Mouse (Mus musculus): Measurements from ENCODE around the gene Cacna1s.
A peak's percentile ranks its signal among the peaks of the same experiment; 100 is the strongest.

The Cacna1s gene

DNA sequence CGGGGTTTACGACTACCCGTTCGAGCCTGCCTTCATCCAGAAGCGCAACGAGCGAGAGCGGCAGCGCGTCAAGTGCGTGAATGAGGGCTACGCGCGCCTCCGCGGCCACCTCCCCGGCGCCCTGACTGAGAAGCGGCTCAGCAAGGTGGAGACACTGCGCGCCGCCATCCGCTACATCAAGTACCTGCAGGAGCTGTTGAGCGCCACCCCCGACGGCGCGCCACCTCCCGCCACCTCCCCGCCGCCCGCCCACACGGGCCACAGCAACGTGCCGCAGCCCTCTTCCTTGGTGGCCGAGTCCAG, 1.6 kb upstream of the Cacna1s start:
- no peak for DNase-seq (ENCODE audit: low spot score in 2 of 2)

DNA sequence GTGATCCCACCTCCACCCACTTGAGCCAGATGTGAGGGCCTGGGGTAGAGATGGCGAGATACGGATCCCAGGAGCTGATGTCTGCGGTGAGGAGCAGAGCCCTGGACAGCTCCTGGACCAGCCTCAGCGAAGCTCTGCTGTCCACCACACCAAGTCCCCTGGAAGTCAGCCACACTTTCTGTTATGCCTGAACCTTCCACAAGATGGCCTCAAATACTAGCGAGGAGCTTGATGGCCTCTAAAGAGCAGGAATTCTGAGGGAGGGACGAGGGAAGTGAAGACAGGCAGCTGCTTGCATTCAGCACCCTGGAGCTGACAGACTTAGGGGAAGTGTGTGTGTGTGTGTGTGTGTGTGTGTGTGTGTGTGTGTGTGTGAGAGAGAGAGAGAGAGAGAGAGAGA, 1.1 kb upstream of the Cacna1s start:
- DNase-seq (ENCODE audit: low spot score in 2 of 2), result peak; percentile 62 to 71

DNA sequence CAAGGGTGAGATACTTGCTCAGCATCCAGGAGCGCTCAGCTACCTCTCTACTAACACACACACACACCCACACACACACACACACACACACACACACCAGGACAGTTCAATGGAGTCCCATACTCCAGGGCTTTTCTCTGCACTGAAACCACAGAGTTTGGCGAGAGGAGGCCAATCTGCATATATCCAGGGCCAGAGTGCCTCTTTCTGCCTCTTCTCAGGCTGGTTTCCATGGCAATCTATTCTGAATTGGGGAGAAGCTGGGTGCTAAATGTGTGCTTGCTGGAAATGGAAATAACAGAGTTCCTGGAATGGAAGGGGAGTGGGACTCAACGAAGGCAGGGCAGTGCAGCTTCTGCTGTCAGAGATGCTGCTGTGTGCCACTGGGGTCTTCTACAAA, 3.2 kb downstream of the Cacna1s start:
- peak; percentile 60 to 78 for DNase-seq (ENCODE audit: low spot score in 2 of 2)

DNA sequence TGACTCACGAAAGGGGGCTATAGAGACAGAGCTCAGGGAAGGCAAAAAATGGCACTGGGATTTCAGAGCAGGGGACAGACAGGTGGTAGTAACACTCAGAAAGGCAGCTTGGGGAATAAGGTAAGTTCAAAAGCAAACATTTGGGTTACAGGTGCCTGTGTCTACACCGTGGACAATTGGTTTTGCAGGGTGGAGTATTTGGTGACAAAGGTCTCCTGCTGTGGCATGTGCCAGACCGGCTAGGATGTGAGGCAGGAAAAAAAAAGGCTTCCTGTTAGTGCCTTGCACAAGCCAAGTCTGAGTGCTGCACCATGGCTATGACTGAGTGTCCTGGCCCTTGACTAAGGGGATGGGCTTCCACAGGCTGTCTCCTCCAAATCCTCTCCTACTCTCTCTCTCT, 6.0 kb downstream of the Cacna1s start:
- DNase-seq (ENCODE audit: low spot score in 2 of 2), result no peak

DNA sequence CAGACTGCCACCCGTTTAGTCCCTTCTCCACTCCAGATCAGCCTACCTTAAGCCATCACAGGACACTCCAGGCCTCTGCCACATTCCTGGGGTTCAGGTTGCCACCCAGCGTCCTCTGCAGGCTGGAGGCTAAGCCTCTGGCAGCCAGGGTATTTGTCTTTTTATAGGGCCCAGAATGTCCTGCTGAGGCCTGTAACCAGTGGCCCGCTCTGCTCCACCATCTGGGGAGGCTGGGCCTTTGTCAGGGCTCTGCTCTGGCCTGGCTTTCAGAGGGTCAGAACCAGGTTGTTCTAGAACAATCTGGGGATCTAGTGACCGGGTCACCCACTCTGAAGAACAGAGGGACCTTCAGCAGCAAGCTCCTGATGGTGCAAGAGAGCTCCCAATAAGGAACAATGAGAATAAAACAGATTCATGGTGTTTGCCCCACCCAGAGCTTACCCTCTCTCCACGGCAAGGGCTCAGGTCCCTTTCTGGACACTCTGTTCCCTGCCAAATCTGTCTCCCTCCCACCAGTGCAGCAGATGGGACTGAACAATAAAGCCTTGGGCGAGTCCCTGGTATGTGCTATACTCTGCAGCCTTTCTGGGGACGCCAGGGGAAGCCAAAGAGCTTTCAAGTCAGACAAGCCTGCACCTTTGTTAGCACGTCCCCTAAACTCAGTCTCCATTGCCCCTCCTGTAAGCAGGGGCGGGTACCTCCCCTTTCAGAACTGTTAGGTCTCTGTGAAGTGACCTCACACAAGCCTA, 8.7 kb downstream of the Cacna1s start:
- DNase-seq (ENCODE audit: low spot score in 2 of 2), result peak; percentile 80 to 82

DNA sequence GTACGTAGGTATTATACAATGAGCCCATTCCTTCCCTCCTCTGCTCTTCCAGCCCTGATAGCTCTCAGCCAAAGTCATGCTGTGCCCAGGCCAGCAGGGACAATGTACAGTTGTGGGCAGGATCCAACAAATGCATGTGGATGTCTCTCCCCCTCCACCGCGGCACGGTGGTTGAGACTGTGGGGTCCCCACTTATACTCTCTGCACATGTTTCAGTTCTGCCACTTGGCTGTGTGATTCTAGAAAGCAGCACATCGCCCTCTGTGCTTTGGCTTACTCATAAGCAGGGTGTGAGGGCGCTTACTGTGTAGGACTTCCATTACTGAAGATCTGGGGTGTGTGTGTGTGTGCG, 9.2 kb downstream of the Cacna1s start:
- DNase-seq (ENCODE audit: low spot score in 2 of 2), result no peak

DNA sequence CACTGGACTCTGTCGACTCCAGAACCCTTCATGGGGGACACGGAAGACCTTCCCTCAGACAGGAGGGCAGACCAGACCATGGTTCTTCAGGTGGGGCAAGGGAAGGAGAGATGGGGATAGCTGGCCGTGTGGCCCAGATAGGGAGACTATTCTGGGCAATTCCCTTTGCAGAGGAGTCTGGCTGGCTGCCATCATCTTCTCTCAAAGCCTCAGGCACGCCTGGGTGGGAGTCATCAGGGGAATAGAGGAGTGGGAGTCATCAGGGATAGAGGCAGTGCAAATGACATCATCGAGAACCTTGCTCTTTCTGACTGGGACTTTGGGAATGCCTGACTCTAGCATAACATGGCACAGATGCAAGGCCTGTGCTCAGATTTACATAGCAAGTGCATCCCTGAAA, 11.4 kb downstream of the Cacna1s start:
- DNase-seq (ENCODE audit: low spot score in 2 of 2), result peak in 1 of 2 experiments; percentile 44

DNA sequence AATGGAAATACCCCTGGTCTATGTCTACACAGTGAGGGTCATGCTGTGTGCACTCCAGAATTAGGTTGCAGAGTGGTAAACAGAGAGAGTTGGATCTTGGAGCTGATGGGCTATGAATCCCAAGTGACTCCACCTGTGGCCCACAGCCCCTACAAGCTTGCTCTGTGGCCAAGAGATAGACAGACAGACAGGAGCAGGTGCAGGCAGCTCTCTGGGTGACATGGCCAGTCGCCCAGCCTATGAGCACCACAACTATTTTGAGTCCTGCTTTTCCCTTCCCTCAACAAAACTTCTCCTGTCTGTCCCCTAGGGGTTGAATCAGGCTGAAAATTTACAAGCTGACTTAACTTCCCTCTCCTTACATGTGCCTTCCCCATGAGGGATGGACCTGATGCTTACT, 14.1 kb downstream of the Cacna1s start:
- DNase-seq (ENCODE audit: low spot score in 2 of 2), result no peak

DNA sequence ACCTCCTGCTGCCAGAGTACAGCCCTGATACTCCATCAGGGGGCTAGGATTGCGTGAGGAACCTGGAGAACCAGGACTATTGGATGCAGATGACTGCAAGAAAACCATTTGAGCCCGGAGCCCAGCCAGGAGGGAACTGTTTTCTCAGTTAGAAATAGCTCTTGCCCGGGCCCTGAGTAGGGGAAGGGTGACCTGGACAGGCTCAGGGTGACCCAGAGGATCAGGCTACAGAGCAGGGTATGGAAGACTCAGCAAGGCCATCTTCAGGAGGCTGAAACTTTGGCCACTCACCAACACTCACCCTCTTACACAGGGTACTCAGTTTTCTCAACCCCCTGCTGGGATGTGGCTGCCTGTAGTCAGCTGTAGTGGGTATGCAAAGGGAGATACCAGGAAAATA, 15.0 kb downstream of the Cacna1s start:
- DNase-seq (ENCODE audit: low spot score in 2 of 2), result no peak

DNA sequence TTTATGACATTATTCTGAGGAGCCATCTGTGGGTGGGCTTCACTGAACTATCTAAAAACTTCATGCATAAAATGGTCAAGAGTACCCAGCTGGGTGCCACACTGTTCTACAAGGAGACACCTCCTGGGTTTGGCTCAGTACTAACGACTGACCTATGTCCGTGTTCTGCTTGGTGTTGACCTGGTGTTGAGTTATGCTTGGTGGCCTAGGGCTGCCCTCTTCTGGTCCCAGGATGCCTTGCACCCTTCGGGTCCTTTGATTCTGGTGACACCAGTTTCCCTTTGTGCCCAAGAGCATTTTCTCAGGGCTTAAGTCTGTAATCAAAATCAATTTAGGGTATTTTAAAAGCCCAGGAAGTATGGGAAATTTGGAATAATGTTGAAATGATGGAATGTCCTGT, 23.5 kb downstream of the Cacna1s start:
- no peak for DNase-seq (ENCODE audit: low spot score in 2 of 2)

DNA sequence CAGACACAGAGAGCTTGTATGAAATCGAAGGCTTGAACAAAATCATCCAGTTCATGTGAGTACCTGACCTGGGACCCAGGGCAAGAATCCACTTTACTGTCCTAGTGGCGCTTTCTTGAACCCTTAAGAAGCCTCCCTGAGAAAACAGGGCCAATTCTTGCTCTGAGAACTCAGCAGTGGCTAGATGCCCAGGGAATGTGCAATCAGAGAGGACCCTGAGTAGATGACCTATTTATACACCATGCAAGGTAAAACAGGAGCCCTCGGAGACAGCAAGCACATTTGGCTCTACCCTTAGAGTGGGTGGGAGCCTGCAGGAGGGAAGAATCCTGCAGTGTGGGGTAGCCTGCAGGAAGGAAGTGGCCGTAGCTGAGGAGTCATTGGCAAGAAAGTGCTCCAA, 25.1 kb downstream of the Cacna1s start:
- DNase-seq (ENCODE audit: low spot score in 2 of 2), result no peak

DNA sequence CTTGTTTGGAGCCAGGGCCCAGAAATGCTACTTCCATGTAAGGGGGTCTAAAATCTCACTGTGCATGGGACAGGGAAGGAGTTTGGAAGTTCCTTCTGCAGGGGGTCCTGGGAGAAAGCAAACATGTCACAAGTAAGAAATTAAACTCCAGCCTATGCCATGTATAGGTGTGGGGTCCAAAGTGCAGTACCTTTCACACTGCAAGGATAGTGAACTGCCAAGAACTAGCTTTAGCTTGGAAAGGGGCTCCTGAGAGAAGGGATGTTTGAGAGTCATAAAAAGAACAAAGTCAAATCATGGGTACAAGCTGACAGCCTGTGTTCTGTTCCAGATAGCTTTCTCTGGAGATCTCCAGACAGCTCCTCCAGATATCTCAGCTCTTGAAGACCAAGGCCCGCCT, 28.6 kb downstream of the Cacna1s start:
- no peak for DNase-seq (ENCODE audit: low spot score in 2 of 2)

DNA sequence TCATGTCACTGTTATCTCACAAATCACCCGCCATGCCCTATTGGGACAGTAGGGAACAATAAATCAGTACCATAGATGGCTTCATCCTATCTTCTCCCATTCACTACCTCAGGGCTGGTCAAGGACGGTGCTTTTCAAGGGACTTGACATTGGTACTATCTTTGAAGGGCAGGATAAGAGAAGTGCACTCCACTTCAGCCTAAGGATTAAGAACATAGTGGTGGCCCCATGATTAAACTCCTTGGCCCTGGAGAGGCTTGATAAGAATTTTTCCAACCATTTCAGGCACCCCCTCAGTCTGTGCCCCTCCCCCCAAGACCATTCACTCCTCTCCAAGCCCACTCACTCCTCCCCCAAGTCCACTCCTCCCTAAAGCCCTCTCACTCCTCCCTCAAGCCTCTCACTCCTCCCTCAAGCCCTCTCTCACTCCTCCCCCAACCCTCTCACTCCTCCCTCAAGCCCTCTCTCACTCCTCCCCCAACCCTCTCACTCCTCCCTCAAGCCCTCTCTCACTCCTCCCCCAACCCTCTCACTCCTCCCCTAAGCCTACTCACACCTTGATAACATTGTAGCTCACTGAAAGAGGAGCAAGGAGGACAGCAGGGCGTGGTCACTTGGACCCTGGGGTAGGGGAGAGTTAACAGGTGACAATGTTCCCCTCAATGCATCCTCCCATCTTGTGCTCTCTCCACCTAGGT, 33.6 kb downstream of the Cacna1s start:
- no peak for DNase-seq (ENCODE audit: low spot score in 2 of 2)

DNA sequence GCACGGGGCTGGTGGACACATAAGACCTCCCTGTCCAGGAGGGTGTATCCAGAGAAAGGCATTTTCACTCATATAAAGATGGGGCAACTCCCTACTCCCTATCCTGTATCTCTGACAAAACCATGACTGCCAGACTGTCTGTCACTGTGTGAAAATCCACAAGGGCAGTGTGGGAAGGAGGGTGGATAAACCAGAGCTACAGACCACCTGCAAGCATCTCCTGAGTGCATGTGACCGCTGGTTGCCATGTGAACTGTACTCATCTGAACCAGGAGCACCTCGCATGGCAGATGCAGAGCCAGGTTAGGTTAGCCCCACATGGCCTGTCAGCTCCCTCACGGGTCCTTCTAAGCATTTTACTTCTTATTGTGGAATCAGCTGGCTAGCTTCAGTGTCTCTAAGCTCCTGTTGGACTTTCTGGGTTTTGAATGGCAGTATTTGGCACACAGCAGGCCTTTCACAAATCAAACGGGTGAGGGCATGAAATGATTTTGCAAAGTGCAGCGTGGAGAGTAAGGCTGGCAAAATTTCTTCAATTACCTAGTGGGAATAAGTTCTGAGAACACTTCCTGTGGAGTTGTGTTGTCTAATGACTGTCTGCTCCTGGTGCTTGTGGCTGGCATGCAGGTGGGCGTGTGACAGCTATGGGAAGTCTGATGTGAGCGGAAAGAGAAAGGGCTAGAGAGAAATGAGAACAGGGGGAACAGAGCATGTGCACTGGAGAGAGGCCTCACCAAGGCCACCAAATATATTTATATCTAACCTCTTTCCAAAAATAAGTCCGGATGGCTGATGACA, 37.0 kb downstream of the Cacna1s start:
- peak in 1 of 2 experiments; percentile 20 for DNase-seq (ENCODE audit: low spot score in 2 of 2)

DNA sequence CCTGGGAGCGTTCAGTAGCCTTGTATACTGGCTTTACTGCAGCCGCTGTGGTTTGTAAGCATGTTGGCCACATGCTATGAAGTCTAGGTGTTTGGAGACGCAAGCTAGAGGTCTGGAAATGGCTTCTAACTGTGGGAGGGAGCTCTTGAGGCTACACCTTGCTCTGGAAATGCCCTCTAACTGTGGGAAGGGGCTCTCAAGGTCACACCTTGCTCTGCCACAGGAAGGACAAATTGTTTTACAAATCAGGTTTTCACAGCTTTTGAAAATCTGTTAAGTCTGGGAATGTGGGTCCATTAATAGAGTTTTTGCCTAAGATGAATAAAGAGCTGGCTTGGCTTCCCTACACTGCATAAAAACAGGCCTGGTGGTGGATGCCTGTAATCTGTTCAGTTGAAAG, 41.2 kb downstream of the Cacna1s start:
- no peak for DNase-seq (ENCODE audit: low spot score in 2 of 2)

DNA sequence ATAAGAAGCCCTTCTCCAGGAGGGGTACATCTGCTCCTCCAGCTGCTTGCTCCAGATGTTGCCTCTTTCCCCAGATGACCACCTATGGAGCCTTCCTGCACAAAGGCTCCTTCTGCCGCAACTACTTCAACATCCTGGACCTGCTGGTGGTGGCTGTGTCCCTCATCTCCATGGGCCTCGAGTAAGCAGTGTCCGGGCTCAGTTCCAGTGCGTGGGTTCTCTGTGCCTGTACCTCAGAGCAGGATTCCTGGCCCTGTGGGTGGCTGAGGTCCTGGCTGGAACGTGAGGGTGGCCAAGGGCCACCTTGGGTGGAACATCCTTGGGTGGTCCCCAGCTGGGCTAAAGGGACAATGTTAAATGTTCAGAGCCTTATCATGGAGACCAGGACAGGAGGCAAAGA, 42.3 kb downstream of the Cacna1s start:
- DNase-seq (ENCODE audit: low spot score in 2 of 2), result no peak

DNA sequence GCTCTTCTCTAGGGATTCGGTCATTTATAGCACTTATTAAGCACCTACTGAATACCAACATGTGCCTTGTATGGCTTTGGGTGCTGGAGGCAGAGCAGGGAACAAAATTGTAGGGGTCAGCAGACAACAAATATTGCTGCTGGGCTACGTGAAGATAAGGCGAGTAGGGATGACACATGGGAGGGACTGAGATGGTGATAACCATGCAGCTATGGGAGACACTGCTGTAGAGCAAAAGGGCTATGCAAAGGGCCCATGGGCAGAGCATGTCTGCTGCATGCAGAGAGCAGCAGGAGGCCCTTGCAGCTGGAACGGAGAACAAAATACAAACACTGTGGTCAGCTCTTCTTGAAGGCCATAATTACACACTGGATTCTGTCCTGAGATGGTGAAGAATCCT, 49.5 kb downstream of the Cacna1s start:
- no peak for DNase-seq (ENCODE audit: low spot score in 2 of 2)

DNA sequence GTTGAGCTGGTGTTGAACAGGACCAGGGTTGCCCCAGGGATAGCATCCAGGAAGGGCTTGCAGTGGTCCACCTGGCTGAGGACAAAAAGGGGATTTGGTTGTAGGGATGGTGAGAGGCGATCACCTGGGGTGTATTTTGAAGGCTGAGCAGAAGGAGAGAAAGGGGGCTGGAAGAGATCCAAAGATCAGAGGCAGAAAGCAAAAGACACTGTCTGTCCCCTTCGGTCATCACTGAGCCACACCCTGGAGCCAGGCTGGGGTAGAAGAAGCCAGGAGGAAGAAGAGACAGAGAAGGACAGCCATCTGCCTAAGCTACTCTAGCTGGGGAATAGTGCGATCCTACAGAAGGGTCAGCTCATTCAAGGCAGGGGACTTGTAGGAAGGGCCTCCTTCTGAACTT, 50.0 kb downstream of the Cacna1s start:
- DNase-seq (ENCODE audit: low spot score in 2 of 2), result no peak

DNA sequence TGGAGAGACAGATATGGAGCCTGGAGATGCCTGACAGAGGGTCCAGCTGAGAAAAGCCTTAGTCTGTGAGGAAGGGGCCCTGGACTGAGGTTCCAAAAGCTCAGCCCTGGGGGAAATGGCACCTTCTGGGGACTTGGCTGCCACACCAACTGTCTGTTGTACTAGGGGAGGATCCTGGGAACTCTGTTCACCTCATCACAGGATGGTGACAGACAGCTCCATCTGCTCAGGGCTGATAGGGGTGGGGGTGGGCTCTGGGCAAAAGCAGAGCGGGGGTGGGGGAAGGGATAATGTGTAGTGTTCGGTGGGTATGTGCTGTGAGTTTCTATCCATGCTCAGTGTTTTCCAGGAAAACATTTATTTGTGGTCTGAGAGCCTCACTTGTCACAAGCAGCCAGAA, 50.4 kb downstream of the Cacna1s start:
- DNase-seq (ENCODE audit: low spot score in 2 of 2), result no peak

DNA sequence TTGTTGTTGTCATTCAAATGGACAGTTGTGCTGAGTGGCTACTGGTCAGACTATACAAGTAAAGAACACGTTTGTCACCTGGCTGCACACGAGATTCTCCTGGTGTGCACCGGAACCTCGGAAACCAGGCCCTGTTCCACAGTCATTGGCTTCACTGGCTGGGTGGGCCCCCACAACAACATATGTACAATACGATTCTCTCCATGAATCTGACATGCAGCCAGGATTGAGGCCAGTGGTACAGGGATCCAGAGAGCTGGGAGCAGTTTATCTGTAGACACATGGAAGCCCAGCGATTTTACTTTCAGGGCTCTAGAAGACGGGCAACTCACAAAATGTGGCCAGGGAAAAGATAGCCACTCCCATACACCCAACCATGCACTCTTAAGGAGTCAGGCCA, 51.1 kb downstream of the Cacna1s start:
- DNase-seq (ENCODE audit: low spot score in 2 of 2), result no peak

DNA sequence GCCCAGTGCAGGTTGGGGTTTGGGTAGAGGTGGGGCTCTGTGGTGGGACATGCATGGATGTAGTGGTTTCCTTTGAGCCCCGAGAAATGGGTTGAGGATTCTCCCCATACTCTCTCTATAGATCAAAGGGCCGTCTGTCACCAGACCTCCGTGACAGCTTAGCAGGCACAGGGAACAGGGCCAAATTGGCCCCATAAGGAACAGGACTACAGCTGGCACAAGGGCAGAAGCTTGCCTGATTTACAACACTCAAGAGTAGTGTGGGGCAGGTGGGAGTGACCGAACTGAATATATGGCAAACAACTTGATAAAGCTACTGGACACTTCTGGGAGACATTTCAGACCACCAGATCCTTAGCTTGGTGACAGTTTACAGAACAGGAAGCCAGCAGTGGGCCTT, 52.2 kb downstream of the Cacna1s start:
- no peak for DNase-seq (ENCODE audit: low spot score in 2 of 2)

DNA sequence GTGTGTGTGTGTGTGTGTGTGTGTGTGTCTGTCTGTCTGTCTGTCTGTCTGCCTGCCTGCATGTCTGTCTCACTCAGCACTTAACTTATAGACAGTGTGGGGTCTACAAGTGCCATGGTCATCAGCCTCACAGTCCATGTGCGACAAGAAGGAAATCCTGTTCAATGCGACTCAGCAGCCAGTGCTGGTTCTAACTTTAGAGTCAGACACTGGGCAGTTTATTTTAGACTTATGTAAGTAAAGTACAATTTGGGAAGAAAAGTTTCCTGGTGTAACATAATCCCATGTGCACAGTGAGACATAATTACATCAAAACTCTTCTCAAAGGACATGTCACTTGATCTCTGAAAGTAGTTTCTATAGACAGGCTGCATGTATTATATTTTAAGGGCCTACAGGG, 56.9 kb downstream of the Cacna1s start:
- no peak for DNase-seq (ENCODE audit: low spot score in 2 of 2)

DNA sequence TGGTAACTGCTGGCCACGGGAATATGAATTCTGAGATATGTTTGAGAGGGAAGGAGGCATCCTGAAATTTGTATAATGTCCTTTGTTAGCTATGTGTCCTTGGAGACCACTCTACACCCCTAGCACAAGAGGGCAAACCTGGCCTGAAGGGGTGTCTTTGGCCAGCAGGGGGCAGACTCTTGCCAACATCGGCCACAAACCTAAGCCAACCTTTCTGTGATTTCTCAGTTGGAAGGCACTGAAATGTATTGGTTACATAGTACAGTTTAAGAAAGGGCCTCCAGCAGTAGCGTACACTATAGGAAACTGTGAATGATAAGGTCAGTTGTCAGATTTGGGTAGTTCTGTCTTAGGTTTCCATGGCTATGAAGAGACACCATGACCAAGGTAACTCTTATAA, 63.6 kb downstream of the Cacna1s start:
- no peak for DNase-seq (ENCODE audit: low spot score in 2 of 2)

All from right cerebral cortex, postnatal 36 days (tissue).